Mouse (Mus musculus) CH12.LX (cell line): Measurements from ENCODE around the gene Etl4.

ENCODE experiments used
- CHD1 ChIP-seq: IDR thresholded peaks from 2 replicates; pipeline ENCODE4 v1.6.1; 2012; ENCODE audit warnings: low read depth, low read length, improper control_type of control experiment, inconsistent platforms
- CTCF ChIP-seq, 2 experiments: IDR thresholded peaks in 1 of 2; conservative IDR thresholded peaks in 1 of 2; 2 replicates each; pipeline ENCODE4 v1.5.1; 2011 to 2012; ENCODE audit warnings: low read depth in 2 of 2, low read length in 2 of 2, improper control_type of control experiment in 1 of 2, inconsistent platforms in 1 of 2, mild to moderate bottlenecking in 1 of 2, moderate library complexity in 1 of 2
- ELF1 ChIP-seq: IDR thresholded peaks from 2 replicates; pipeline ENCODE4 v1.6.1; 2014; ENCODE audit warnings: low read depth, mild to moderate bottlenecking, inconsistent platforms, low read length, improper control_type of control experiment
- USF1 ChIP-seq: IDR thresholded peaks from 2 replicates; pipeline ENCODE4 v1.6.1; 2014; ENCODE audit warnings: low read depth, mild to moderate bottlenecking, inconsistent platforms, low read length, improper control_type of control experiment
- ZC3H11A ChIP-seq: IDR thresholded peaks from 2 replicates; pipeline ENCODE4 v1.6.1; 2012; ENCODE audit warnings: low read depth, mild to moderate bottlenecking, inconsistent platforms, low read length, improper control_type of control experiment

DNA sequence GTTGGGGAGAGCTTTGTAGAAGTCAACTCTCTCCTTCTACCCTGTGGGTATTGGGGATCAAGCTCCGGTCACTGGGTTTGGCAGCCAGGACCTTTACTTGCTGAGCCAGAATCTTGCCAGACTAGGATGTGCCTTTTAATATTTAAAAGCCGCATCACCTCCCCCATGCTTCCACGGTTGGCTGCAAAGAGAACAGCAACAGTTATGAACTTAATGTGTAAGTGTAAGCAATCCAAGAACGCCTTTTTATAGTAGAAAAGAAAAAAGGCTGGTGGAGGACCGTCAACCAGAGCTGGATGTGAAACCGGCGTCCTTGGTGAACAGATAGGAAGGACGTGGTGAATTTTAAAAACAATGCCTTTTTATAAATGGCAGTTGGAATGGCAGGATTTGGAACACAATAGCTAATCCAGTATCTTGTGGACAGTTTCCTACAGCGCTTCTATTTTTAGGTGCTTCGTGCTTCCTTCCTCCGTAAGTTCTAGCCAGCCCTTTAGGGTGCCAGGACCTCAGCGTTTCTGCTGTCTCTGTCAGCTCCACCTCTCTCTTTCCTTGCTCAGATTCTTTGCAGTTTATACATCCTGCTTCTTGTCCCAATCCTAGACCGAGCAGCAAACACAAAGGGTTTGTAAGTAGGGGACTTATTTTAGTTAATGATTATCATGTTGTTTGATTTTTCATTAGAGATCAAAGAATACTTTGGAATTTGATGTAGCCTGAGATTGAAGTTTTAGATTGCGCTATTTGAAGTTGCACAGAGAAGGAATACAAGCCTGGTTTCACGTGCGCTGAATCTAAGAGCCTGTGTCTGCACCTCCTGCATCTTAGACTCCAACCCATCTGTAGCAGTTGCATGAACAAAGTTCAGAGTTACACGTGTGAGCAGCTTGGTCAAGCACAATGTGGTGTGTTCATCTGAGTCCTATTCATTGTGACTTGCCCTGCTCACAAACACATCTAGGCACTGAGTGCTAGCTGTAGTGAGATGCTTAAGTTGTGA lies 535.9 kb downstream of the Etl4 start:
- TF ChIP-seq CTCF (conservative IDR thresholded peaks at IDR 0.05 in 1 of 2, IDR thresholded peaks at IDR 0.05 in 1 of 2; ENCODE audit: low read depth in 2 of 2, low read length in 2 of 2) (no peak), ELF1 (no peak), USF1 (no peak), ZC3H11A (no peak), CHD1 (no peak)
